Mouse (Mus musculus) G1E (cell line): ENCODE measurements around the gene Kbtbd4.

ENCODE experiments used
- CTCF ChIP-seq: IDR thresholded peaks from 2 replicates; pipeline ENCODE4 v1.5.1; 2012; ENCODE audit warnings: low read depth, low read length, inconsistent platforms, mixed read lengths
- GATA1 ChIP-seq: IDR thresholded peaks from 2 replicates; pipeline ENCODE4 v1.6.1; 2012; ENCODE audit warnings: borderline replicate concordance, low read length, inconsistent platforms, mixed read lengths
- POLR2AphosphoS5 ChIP-seq: IDR thresholded peaks from 2 replicates; pipeline ENCODE4 v1.6.1; 2012; ENCODE audit warnings: low read depth, low read length, inconsistent platforms; ENCODE audit not compliant: insufficient replicate concordance
- TAL1 ChIP-seq: conservative IDR thresholded peaks from 2 replicates; pipeline ENCODE4 v1.6.1; 2012; ENCODE audit warnings: low read depth, low read length, inconsistent platforms, mixed read lengths

DNA sequence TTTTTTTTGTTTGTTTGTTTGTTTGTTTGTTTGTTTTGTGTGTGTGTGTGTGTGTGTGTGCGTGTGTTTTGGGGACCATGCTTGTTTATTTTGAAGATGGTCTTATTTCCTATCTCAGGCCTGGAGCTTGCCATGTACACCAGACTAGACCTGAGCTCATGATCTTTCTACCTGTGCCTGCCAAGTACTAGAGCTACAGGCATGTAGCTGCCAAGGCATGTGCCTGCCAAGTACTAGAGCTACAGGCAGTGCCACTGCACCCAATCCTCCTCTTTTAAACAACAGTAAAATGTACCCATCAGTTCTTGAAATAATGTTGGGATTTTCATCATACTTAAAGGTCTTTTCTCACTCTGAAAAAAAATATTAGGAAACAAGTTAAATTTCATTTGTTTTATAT is 30.5 kb upstream of the Kbtbd4 start:
- TF ChIP-seq CTCF (no peak), TAL1 (no peak), GATA1 (no peak), POLR2AphosphoS5 (no peak)
